Mouse (Mus musculus) spleen, adult 18-20 months (tissue): ENCODE results near the gene Trim9.
A peak's percentile ranks its signal among the peaks of the same experiment; 100 is the strongest.

ENCODE experiments used
- DNase-seq, 2 experiments: peaks; one replicate each; pipeline ENCODE4 v3.0.0; 2022; ENCODE audit warnings: mixed read lengths in 2 of 2

The Trim9 gene

DNA sequence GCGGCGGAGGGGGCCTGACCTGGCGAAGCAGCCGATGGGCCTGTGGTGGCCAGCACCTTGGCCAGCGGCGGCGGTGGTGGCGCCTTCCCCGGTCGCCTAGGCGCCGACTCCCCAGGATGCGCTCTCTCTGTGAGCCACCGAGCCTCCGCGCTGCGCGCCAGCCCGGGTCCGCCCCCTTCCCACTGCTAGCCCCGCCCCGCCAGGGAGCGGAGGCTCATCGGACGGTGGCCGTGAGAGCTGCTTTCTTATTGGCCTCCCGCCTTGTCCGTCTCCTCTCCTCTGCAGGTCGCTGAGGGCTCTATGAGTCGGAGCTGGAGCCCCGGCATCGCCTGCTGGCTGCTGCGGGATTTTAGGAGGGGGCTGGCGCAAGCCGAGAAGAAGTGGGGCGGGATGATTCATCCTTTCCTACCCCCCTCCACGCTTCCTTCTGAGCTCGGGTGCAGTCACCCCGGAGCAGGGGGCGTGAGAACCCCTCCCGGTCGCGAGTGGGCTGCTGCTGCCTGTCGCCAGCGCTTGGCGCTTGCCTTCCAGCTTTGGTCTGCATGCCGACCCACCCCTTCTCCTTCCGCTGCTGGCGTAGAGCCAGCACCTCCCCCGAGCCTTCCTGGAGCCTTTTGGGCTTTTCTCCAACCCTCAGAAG is at the start of gene Trim9:
TSS of gene Trim9 (minus strand) at position 413 of the 640 bp plus-strand sequence.
- DNase-seq: peak; percentile 55 to 64

DNA sequence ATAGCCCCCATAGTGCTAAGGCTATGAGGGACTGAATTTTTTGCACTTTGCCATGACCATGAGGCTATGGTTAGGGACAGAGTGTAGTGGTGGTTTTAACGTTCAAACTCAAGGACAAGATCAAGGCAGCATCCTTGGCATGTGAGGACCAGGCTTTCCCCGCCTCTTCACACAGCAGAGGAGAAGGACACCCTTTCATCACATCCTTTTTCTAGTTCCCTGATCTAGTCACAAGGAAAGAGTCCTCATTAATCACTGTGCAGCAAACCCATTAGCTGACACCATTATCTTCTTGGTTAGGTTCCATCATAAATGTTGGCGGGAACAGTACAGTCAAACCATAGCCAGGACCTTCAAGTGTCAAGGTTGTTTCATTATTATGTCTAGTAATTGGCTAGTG is 47.6 kb upstream of the Trim9 start:
- DNase-seq: no peak

DNA sequence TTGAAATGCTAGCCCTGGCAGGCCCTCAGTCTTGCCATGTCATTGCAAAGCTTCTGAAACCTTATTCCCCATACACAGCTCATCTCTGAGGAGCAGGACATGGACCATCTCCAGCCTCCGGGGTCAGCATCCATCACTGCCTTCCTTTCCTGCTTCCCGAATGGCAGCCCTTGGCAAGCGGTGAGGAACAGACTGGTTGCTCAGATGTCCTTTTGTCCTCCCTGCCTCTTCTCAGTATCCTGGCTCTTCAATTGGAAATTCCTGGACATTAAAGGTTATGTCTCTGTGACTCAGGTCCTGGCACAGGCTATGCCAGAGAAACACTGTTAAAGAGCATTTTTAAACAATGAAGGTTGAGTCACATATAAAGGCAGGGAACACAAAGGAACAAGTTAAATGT is 43.8 kb upstream of the Trim9 start:
- DNase-seq: no peak

DNA sequence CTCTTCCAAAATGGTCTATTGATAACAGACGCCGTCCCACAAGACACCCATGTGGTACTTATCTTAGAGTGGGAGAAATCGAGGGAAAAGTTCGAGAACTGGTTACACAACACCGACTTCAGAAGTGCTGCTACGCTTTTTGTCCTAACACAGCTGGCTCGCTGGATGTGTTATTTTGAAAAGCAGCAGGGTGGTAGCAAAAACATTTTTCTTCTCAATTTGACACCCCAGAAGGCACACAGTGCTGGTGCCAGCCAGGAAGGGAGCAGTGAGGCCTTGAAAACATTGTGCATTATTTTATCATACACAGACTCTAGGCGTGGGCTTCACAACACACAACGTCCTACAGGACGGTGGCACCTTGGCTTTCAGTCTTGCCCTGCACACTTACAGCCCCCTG is 27.6 kb upstream of the Trim9 start:
- no peak for DNase-seq

DNA sequence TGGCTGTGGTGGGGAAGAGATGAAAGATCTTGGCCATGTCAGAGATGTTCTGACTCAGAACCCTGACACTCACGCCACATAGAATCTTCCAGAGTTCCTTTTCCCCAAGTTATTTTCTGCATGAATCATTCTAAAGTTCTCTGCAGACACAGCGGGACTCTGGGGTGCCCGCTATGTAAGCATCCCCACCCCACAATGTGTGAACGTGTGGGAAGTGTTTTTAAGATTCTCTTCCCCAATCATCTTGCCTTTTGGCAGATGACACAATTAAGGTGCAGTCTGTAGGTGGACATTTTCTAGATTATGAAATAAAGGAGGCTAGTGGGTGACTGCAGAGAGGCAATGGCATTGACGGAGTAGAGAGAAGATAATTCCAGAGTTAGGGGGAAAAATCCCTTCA is 25.5 kb upstream of the Trim9 start:
- no peak for DNase-seq

DNA sequence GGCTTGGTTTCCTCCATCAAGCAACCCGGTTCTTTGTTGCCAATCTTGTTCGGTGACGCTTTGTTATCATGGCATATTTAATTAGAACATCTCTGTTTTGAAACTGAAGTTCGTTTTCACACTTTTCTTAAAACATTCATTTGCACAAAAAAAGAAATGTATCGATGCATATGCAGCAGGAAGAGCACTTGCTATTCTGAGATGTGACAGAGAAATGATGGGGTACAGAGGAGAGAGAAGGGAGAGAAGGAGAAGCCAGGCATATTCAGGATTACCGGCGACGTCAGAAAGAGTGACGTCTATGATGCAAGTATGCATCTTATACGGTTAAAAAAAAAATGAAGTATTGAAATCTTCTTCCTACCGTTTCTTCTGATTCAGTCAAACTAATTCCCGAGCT is 21.9 kb upstream of the Trim9 start:
- DNase-seq: no peak

DNA sequence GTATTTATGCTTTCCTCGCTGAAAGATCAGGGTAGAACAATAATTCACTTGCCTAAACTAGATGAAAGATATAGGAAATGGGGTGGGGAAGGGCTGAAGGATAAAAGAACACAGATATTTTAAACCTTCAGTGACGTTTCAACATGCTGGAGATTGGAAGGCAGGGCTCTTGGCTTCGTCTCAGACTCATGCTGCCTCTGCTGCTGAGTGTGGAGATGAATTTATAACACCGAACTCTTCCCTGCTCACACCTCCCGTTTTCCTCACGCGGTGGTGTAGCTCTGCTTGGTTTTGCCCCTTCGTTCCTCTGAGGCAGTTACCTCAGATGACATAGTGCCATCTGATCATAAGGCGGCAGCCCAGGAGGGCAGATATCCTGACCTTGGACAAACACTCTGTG is 21.4 kb upstream of the Trim9 start:
- no peak for DNase-seq

DNA sequence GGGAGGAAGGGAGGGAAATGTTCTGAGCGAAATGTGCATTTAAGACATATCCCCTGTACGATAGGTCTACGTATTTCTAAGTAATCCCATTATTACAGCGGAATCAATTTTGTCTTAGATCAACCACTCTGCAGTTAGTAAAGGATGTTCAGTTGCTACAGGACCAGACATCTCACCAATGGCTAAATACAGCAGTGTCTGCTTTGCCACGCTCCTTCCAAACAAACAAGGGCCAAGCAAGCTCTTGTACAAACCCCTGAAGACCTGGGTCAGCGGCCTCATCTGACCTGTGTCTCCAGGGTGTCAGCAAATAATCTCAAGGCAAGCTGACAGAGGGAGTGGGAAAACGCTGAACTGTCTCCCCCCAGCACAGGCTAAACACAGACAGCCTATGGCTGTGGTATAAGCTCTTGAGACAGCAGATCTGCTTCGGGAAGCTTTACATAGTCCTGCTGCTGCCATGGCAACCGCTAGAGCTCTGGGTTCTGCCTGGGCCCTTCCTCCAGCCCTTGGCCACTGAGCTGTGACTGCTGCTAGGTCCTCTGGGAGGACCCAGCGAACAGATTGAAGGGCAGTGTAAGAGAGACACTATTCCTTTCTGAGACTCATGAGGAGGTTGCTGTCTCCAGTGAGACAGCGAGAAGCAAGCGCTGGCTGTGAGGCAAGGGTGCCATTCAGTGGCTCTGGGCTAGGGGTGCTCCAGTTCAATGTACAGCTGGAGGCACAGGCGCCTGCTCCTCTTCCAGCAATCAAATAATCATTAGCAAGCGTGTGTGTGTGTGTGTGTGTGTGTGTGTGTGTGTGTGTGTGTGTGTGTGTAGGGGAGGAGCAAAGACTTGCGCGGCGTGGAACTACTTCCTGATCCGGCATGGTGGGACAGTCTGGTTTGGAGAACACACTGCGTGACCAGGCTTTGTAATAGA is 20.2 kb upstream of the Trim9 start:
- peak in 1 of 2 experiments; percentile 14 for DNase-seq

DNA sequence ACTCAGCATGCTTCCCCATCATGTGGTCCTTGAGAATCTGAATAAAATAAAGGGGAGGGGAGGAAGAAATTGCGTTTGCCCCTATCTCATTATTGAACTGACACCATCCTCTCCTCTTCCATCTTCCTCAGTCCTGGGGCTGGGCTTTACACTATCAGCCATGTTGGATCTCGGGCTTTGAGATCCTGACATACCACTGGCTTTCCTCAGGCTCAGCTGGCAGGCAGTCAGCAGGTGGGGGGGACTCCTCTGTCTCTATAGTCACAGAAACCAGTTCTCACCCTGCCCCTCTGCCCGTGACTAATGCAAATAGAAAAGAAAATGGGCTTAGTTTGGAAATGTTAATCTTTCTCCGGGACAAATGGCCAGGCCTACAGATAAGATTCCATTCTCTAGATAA is 15.6 kb upstream of the Trim9 start:
- no peak for DNase-seq

DNA sequence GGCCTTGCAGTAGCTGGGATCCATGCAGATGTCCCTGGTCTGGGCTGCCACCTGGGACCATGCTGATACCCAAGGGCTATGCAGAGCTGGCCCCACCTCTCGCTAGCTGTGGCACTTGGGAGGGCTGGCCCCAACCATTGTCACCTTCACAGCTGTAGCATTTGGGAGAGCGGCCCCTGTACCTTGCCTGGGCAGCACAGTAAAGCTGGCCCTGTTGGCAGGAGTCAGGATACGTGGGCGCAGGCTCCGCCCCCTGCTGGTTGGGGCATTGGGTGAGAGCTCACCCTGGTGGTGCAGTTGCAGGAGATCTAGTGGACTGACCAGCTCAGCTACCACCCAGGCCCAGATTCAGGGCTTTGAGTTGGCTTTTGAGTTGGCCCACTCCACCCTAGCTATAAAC is 12.9 kb upstream of the Trim9 start:
- no peak for DNase-seq

DNA sequence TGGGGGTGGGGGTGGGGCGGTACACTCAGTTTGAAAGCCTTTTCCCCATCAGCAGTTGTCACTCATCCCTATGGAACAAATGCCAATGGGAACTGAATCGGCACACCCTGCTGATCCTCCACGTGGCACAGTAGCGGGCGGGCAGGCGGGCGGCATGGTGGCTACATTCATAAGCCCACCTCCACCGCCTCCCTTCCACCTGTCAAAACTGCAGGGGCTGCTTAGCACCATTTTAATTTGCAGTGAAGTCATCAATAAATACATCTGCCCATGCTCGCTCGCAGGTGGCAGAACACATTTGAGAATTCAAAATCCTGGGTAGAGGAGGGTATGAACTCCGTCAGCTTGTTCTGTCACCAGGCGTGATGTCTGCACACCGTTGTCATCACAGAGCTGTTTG is 12.0 kb upstream of the Trim9 start:
- no peak for DNase-seq

DNA sequence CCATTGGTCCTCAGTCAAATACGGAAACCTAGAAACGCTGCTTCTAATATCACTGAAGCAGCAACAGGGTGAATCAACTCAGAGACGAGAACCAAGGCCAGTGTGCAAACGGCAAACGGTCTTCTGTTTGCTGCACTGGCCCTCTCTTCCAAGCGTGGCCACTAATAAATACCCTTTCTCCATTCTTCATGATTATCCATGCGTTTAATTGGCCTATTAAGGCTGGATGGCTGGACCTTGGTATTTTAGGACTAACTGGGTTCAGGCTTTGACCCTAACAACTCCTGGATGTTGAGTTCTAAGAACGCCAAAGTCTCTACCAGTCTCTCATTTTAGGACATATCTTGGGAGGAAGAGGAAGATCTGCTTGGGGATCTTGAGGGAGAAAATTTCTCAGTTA is 7.5 kb upstream of the Trim9 start:
- no peak for DNase-seq

DNA sequence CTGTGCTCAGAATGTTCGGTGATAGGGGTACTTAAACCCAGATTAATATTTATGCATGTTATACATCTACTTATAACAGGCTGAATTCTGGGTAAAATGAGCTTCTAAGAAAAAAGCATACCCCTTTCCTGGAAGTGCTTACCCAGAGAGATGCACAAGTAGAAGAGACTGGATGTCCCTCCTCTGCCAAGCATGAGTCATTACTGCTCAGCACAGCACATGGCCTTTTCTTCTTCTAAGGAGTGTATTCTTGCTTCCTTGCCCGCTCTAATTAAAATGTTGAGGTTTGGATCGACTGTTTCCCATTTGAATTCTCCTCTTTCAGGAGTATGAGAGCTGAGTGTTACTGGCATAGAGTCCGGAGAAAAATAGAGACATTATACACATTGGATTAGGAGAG is 3.1 kb upstream of the Trim9 start:
- no peak for DNase-seq

DNA sequence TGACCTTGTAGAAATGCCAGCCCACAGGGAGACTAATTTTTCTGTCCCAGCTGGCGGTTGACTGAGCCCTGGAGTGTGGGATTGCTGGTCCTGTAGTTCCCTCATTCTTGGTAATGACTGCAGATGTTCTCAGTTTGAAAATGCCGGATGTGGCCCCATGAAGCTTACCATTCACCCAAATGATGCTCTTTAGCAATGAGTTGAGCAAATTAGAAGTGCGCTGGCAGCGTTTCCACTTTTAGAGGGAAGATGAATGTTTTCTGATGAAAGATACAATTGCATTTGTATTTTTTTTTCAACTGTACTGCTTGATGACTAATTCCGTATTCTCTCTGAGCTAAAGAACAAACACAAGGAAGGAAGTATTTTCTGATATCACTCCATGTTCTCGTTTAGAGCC is 2.4 kb upstream of the Trim9 start:
- DNase-seq: no peak

DNA sequence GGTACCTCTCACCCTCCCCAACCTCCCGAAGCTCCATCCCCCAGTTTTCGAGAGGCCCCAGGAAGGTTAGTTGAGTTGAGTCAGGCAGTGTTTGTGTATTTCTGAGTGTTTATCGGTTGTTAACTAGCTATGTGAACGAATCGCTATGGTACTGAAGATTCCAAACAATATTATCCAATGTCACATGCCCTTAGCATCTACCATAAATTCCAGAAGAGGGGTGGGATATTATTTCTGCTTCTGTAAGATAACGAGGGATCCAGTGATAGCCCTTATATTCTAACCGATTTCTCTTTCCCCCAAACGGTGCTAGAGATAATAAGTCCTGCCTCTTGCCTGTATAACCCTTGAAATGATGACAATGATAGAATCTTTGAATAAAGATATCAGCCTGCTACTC is 612 bp upstream of the Trim9 start:
- DNase-seq: no peak

DNA sequence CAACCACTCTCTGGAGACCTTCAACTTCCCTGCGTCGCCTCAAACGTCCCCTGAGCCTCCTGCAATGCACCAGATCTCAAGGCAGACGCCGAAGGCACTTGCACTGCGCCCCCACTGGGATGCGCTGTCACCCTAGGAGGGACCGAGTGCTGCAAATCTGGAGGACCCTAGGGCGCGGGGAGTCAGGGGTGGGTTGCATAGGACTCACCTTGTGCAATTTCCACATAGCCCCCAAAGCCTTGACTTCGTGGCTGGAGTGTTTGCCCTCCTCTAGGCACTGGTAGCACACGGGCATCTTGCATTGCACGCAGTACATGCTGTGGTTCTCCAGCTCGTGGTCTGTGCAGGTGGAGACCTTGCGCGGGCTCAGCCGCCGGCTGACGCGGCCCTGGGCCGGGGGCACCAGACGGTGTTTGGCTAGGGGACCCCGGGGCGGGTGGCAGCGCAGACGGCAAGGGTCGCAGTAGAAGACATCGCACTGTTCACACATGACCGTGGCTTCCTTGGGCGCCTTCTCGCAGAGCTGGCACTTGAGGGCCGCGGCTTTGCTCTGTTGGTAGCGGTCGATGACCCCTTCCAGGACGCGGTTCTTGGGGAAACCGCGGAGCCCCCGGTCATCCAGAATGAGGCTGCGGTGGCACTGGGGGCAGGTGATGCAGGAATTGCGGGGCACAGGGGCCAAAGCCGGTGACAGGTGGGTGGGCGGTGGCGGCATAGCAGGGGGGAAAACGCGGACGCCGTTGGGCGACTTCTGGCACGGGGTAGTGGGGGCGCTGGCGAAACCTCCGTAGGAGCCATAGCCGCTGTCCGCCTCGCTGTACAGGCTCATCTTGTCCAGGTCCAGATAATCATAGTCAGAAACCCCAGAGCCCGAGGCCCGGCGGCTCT is 1.0 kb downstream of the Trim9 start:
- peak in 1 of 2 experiments; percentile 2 for DNase-seq

DNA sequence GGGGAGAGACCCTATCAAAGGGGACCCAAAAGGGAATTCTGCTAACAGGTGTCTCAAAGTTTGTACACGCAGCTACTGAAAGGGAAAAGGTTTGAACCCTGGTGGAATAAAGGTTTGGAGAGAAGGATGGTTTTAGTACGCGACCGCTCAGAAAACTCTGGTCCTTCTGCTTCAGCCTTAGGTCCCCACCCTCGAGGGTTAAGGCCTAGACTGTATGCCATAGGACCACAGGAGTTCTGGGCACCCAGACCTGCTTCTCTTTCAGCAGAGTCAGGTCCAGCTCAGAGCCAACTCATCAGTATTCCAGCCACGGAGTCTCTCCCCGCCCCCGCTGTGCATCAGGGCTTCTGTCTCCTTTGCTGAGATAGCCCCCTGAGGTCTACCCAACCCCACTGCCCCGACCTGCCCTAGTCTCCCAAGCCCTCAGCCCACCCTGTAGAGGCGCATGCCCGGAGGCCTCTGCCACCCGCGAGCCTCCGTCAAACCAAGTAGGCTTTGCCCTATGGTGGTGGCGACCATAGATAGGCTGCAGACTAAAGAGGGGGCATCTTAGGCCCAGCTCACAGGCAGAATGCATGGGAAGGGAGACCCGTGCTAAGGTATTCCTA is 1.8 kb downstream of the Trim9 start:
- no peak for DNase-seq

DNA sequence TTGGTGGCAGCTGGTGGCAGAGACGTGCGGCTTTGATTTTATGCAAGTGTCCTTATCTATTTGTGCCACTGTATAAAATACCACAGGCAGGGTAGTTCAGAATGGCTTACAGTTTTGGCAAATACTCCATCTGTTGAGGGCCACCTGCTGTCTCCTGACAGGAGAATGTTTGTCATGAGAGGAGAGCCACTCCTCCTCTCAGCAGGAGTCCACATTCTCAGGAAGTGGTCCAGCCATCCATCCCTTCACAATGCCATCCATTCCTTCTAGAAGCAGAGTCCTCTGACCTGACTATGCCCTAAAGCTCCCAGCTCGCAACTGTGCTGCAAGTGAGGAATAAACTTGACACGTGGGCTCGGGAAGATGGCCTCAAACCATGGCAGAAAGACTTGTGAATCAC is 12.2 kb downstream of the Trim9 start:
- DNase-seq: no peak

DNA sequence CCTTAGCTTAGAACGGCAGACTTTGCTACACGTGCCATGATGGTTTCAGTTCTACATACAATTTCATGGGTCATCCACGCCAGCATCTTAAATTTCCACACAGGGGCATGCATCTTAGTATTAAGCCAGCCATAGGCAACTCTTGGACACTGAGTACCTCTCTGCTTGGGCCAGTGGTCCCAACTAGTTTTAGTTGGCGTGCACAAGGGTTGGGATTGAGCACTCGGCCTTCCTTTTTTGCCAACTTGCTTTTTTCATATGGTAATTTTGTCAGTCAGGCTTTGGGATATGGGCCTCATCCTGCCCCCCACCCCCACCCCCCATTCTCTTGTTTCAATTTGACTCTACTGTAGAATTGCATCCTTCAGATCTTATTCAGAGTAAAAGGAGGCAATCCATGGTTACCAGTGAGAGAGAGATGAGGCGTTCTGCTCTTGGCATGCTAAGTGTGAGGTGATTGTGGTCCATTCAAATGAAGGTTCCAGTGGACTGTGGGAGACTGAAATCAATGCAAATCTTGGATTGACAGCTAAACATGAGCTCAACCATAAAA is 14.1 kb downstream of the Trim9 start:
- no peak for DNase-seq

DNA sequence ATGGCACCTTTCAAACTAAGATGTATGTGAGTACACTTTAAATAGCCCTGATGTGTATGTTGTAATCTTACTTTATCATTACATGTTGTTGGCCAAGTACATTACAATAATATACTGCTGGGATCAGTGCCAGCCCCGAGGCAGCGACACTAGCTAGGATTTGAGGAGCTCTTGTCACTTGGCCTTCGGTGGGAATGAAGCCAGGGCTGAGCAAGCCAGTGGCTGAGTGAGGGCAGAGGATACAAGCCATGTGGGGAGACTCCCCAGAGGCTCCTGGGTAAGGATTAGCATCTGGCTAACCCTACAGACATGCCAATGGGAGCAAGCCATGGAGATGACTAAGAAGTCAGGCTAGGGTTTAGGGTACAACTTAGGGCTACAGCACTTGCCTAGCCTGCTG is 18.4 kb downstream of the Trim9 start:
- no peak for DNase-seq

DNA sequence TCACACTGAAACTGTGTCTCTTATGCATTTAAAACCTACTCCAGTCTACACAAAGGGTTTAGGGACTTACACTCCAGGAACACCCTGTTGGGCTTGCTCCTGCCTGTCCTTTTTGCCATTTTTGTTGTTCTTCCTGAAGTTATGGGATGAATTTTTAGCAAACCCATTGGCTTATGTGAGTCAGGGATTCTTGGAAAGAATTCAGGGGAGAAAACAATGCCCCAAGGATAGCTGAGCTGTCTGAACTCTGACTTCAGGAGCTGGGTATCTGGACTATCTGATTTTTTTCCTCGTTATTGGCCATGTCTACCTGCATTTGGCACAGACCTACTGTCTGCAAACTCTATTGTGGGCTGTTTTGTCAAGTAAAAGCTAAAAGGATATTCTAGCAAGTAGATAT is 20.5 kb downstream of the Trim9 start:
- DNase-seq: no peak

DNA sequence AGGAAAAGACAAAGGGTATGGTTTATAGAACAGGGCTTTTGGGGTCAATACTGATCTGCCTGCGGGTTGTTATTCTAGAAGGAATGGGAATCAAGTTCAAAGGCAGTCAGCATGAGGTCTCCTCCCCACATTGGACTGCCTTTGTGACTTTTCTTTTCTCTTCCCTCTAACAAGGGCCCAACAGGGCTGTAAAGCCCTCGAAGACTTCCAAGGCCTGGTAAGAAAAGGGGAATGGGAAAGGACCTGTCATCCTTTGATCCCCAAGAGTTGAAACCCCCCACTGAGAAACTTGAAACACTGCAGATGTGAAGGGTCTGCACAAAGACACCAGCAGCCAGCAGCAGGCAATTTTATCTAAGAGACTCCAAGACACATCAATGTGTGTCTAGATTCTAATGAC is 21.0 kb downstream of the Trim9 start:
- DNase-seq: no peak

DNA sequence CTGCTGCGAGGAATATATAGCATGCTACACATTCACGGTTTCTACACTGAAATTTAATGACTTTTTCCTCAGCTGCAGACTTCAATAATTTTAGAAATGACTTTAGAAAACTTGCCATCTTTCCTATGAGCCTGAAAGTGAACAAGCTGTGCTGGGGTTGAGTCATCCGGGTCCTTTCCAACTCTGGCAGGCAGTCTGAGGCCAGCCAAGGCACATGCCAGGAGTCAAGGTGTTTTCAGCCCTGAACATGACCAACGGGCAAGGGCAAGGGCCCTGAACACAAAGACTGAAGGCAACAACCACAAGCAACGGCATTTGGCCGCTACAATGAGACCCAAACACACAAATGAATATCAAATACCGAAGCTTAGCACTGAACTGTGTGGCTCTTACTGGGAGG is 21.6 kb downstream of the Trim9 start:
- no peak for DNase-seq
